Mouse (Mus musculus): ENCODE results near the gene Ush2a.

- TF ChIP-seq POLR2AphosphoS2 (IDR thresholded peaks at IDR 0.05; ENCODE audit: insufficient read length, low read depth) = no peak
- no peak for TF ChIP-seq POLR2A (IDR thresholded peaks at IDR 0.05; ENCODE audit: insufficient read length, low read depth)
- no peak for TF ChIP-seq CEBPB (IDR thresholded peaks at IDR 0.05; ENCODE audit: insufficient read depth, poor library complexity, severe bottlenecking)
- TF ChIP-seq MAX (IDR thresholded peaks at IDR 0.05; ENCODE audit: low read depth) = no peak
- TF ChIP-seq TCF12 (IDR thresholded peaks at IDR 0.05; ENCODE audit: insufficient read depth, poor library complexity, severe bottlenecking) = no peak
- TF ChIP-seq SRF (IDR thresholded peaks at IDR 0.05; ENCODE audit: control insufficient read depth, insufficient read length, low read depth) = no peak
- TF ChIP-seq E2F4 (IDR thresholded peaks at IDR 0.05; ENCODE audit: insufficient read depth) = no peak
- TF ChIP-seq USF1 (IDR thresholded peaks at IDR 0.05; ENCODE audit: low read depth) = no peak
- no peak for TF ChIP-seq MYOG (IDR thresholded peaks at IDR 0.05; ENCODE audit: control insufficient read depth in 1 of 3, insufficient read depth in 1 of 3, insufficient read length in 2 of 3, low read depth in 2 of 3)
- TF ChIP-seq MYOD1 (IDR thresholded peaks at IDR 0.05; ENCODE audit: control insufficient read depth in 1 of 3, insufficient read length in 2 of 3, low read depth in 2 of 3) = no peak
- no peak for TF ChIP-seq TCF3 (IDR thresholded peaks at IDR 0.05; ENCODE audit: insufficient read length, low read depth)
Observed at GRCm38 (mm10) chr1:188772516-188773229, 510.9 kb downstream of the Ush2a start.

All from myocyte (in vitro differentiated cells).